Mouse (Mus musculus) thymus, adult 2 months (tissue): ENCODE results near the gene Wdr63. TPM values are rescaled to one million over a fixed set of nuclear protein-coding genes. Genes with fewer than 3 reads are reported as not detected.
A peak's percentile ranks its signal among the peaks of the same experiment; 100 is the strongest.

Experiments
- DNase-seq: peaks from one replicate; pipeline ENCODE4 v3.0.0; 2021
- H3K27ac ChIP-seq: fragments of 200-500 bp; 2 replicates; pipeline ENCODE4 v1.5.1; 2012; ENCODE audit warnings: low read length, control low read depth; ENCODE audit not compliant: control insufficient read depth, insufficient read depth
- H3K27me3 ChIP-seq: fragments of 200-500 bp; 2 replicates; pipeline ENCODE4 v1.6.1; 2012; ENCODE audit warnings: mild to moderate bottlenecking, low read length, moderate library complexity, mixed read lengths; ENCODE audit not compliant: control insufficient read depth, insufficient read depth
- H3K36me3 ChIP-seq: fragments of 200-500 bp; 2 replicates; pipeline ENCODE4 v1.6.1; 2012; ENCODE audit warnings: mild to moderate bottlenecking, low read length, moderate library complexity; ENCODE audit not compliant: control insufficient read depth, insufficient read depth
- H3K4me1 ChIP-seq: fragments of 200-500 bp; replicated peaks from 2 replicates; pipeline ENCODE4 v1.6.1; 2012; ENCODE audit warnings: low read length; ENCODE audit not compliant: control insufficient read depth, insufficient read depth
- H3K4me3 ChIP-seq: fragments of 200-500 bp; 2 replicates; pipeline ENCODE4 v1.5.1; 2012; ENCODE audit warnings: mild to moderate bottlenecking, low read length, control low read depth, moderate library complexity; ENCODE audit not compliant: control insufficient read depth, insufficient read depth
- CTCF ChIP-seq: fragments of 200-500 bp; IDR thresholded peaks from 2 replicates; pipeline ENCODE4 v1.5.1; 2012; ENCODE audit warnings: mild to moderate bottlenecking, control low read depth, low read length, moderate library complexity, borderline replicate concordance; ENCODE audit not compliant: control insufficient read depth, poor library complexity, insufficient read depth; ENCODE audit errors: extremely low read depth
- POLR2A ChIP-seq: fragments of 200-500 bp; IDR thresholded peaks from 2 replicates; pipeline ENCODE4 v1.6.1; 2012; ENCODE audit warnings: mild to moderate bottlenecking, low read length, control low read depth, moderate library complexity; ENCODE audit not compliant: control insufficient read depth, poor library complexity, insufficient read depth; ENCODE audit errors: extremely low read depth
- WGBS: fragments of 180-500 bp; shearing (Covaris S2); methylation state at CpG from one replicate; pipeline ENCODE4 v1.1.7; 2018; 5-methylcytosine and 5-hydroxymethylcytosine counted together
- polyA plus RNA-seq: library from polyadenylated mRNA; depleted of rRNA; stranded (reverse); fragments of >200 nt; gene quantifications from 2 replicates; pipeline ENCODE4 v1.2.3, GENCODE M21; 2012

Gene Wdr63
- polyA plus RNA-seq, 1 experiment = 0.03 TPM

DNA sequence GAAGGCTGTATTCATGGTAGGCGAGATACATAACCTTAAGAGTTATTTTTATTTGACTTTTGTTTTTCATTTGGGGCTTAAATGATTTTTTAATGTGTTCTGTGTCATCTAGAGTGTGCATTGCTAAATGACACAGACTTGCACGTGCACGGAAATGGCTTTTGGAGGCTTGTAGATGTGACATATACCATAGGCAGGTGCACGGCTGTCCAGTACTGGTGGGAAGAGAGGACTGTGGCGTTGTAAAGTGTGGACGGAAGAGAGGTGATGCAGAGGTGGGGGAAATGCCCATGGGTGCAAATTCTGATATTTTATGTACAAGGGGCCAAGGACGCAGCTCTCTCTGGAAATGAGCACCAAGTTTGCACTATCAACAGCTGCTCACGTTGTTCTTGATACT lies 43.8 kb upstream of the Wdr63 start:
- TF ChIP-seq CTCF (no peak), POLR2A (no peak)
- no peak for DNase-seq
- H3K4me1 ChIP-seq = peaks cover 47% of the 10 kb centered on the region
- H3K27me3 ChIP-seq = no peaks in the 10 kb centered on the region
- peak overlapping the region; percentile 72 for H3K27ac ChIP-seq
- H3K36me3 ChIP-seq = no peaks in the 10 kb centered on the region
- H3K4me3 ChIP-seq = no peak overlapping the region
- 35% methylated on average over 8 of the region's 8 CpGs for WGBS

- WGBS = 79% methylated on average over 10 of the region's 10 CpGs
- DNase-seq = no peak
- no peak for TF ChIP-seq CTCF
- no peak for TF ChIP-seq POLR2A
- H3K4me3 ChIP-seq = no peak overlapping the region
- H3K27me3 ChIP-seq = no peaks in the 10 kb centered on the region
- peaks cover 43% of the 10 kb centered on the region for H3K4me1 ChIP-seq
- H3K27ac ChIP-seq = peak overlapping the region; percentile 7
- no peaks in the 10 kb centered on the region for H3K36me3 ChIP-seq
Measured at GRCm38 (mm10) chr3:146151328-146151727, 43.4 kb upstream of the Wdr63 start.

GRCm38 (mm10) chr3:146150560-146150959 lies 42.6 kb upstream of the Wdr63 start:
- 4% methylated on average over 11 of the region's 11 CpGs for WGBS
- TF ChIP-seq CTCF (no peak), POLR2A (no peak)
- Histone ChIP-seq H3K27ac (peak overlapping the region; percentile 7), H3K36me3 (no peaks in the 10 kb centered on the region), H3K4me3 (peak overlapping the region; percentile 55), H3K4me1 (peaks cover 44% of the 10 kb centered on the region), H3K27me3 (no peaks in the 10 kb centered on the region)
- DNase-seq = peak; percentile 48

GRCm38 (mm10) chr3:146150058-146150400 lies 42.1 kb upstream of the Wdr63 start:
- Histone ChIP-seq H3K4me3 (peak overlapping the region; percentile 55), H3K27ac (peak overlapping the region; percentile 27), H3K36me3 (no peaks in the 10 kb centered on the region), H3K4me1 (peaks cover 44% of the 10 kb centered on the region), H3K27me3 (no peaks in the 10 kb centered on the region)
- TF ChIP-seq POLR2A (no peak), CTCF (no peak)
- DNase-seq = peak; percentile 66
- WGBS = under 1% methylated on average over 26 of the region's 26 CpGs

DNA sequence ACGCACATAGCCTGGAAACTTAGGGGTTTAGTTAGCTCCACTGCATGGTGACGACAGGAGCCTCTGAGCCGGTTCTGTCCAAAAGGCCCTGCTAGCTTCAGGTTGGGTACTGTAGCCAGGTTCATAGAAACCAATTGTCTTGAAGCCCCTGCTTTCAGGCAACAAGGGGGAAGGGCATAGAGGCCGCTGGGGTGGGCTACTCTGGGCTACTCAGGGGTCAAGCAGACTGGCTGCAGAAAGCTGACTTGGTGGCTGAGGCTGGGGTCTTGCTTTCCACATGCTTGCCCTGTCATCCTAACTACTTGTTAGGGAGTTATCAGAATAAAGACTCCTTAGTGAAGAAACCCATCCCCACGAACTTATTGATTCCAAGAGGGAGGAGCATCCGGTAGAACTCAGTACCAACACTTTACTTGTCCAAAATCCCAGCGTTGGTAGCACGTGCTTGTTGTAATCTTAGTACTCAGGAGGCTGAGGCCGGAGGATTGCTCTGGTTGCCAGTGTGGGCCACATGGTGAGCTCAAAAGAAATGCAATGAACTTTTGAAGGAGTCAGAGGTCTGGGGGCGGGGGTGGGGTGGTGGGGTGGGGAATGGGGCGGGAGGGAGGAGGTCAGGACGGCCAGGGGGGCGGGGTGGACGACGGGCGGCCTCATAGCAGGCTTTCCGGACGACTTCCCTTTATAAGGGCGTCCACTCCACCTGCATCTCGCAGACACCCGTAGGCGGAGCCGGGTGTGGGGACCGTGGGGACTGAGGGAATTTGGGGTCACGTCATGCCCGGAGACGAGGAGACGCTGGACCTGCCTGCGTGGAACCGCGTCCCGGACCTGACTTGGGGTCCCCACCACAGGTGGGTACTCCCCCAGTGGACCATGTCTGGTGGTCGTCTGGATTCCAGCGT lies 41.5 kb upstream of the Wdr63 start, which contains the start of gene Mcoln2:
Gene Mcoln2, plus strand, starts transcription at position 678 of the 902 bp plus-strand sequence.
- H3K4me3 ChIP-seq = peak within 1 kb of the TSS; percentile 55
- H3K36me3 ChIP-seq = no peaks in the 10 kb centered on the region
- TF ChIP-seq CTCF = no peak
- TF ChIP-seq POLR2A = no peak
- peak within 1 kb of the TSS; percentile 27 for H3K27ac ChIP-seq
- DNase-seq = peak; percentile 29
- H3K4me1 ChIP-seq = peaks cover 44% of the 10 kb centered on the region
- H3K27me3 ChIP-seq = no peaks in the 10 kb centered on the region
- 13% methylated on average over 34 of the region's 34 CpGs for WGBS

DNA sequence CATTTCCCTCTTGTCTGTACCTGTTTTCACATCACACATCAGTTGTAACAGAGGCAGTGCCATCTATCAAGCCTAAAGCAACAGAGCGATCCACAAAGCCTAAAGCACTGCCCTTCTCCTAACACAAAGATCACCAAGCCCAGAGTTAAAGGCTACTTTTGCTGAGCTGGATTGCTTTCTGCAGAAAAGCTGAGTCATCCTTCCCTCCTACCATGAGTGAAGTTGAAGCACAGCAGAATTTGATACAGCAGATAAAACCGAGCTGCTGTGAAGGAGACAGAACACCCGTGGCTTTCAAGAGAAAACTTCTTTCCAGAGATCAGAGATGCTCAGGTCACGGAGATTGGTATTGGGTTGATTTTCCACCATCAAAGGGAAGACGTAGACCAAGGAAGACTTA lies 38.2 kb upstream of the Wdr63 start:
- H3K4me1 ChIP-seq = peaks cover 20% of the 10 kb centered on the region
- no peak overlapping the region for H3K27ac ChIP-seq
- H3K36me3 ChIP-seq = no peaks in the 10 kb centered on the region
- no peaks in the 10 kb centered on the region for H3K27me3 ChIP-seq
- TF ChIP-seq POLR2A (no peak), CTCF (no peak)
- no peak overlapping the region for H3K4me3 ChIP-seq
- DNase-seq = no peak
- 14% methylated on average over 5 of the region's 5 CpGs for WGBS

DNA sequence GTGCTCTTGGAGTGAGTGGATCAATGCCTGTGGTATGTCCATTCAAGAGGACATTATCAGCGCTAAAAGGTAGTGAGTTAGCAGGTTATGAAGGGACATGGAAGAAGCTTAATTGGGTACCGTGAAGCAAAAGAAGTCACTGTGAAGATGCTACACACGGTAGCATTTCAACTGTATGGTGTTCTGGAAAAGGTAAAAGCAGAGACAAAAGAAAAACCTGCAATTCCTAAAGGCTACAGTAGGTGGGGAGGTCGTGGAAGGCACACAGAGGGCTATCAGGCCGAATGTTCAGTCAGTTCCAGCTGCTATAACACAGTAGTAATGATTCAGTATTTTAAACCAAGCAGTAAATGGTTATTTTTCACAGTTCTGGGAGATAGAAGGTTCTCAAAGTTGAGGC lies 37.6 kb upstream of the Wdr63 start:
- no peak overlapping the region for H3K27ac ChIP-seq
- no peaks in the 10 kb centered on the region for H3K36me3 ChIP-seq
- no peak overlapping the region for H3K4me3 ChIP-seq
- TF ChIP-seq POLR2A (no peak), CTCF (no peak)
- H3K27me3 ChIP-seq = no peaks in the 10 kb centered on the region
- 57% methylated on average over 5 of the region's 5 CpGs for WGBS
- H3K4me1 ChIP-seq = peaks cover 14% of the 10 kb centered on the region; the same call in 1 of the 2 replicates
- no peak for DNase-seq
